Mouse (Mus musculus) left cerebral cortex, postnatal 25 days (tissue): Measurements from ENCODE around the gene Anapc5. TPM values are rescaled to one million over a fixed set of nuclear protein-coding genes. Genes with fewer than 3 reads are reported as not detected.

Experiments used
- DNase-seq, 2 experiments: peaks; one replicate each; pipeline ENCODE4 v3.0.0; 2022; ENCODE audit warnings: low spot score in 2 of 2, mixed read lengths in 1 of 2
- intact Hi-C: fragments of 180-260 bp; cut with DNase I; formaldehyde crosslinking; loops from one replicate; pipeline ENCODE4 v1.15.1; 2025
- total RNA-seq, 2 experiments: library from RNA; stranded (reverse); gene quantifications; 2 replicates each; pipeline ENCODE4 v1.2.3; 2021

Anapc5 gene
- 100 to 1,000 TPM; 221 to 225 TPM for total RNA-seq

DNA sequence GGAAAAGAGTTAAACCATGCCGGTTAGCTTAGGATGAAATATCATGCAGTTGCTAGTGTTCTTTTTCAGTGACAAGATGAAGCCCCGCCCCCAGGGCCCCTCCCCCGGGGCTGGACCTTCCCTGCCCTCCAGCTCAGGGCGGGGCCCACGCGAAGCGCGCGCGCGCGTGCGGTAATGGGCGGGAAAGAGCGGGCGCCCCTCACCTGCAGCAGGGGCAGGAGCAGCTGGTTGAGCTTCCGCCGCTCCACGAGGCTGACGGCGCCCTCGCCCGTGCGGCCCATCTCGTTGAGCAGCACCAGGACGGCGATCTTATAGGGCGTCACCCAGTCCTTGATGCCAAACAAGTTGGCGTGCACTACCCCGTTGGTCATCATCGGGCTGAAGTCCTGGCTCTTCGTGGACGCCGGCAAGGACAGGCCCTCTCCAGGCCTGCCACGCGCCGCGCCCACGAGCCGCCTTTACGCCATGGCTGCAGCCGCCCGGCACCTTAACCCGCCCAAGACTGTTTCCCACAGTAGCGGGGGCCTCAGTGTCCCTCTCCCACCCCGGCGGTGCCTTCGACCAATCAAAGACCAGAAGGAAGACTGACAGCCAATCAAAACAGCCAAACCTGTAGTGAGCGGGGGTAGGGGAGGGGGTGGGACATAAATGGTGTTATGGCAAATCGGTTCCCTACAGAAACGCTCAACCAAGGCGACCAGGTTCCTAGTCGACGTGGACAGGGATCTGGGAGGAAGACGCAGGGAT is at the start of gene Anapc5:
Anapc5 (minus strand) TSS at position 563 of the 747 bp plus-strand sequence.
- intact Hi-C loops, result loop anchor here (1.0 to 5.0 kb wide), 2 partner anchors 28 to 76 kb away; no protein-coding TSS in a partner anchor
- peak; percentile 88 to 98 for DNase-seq

DNA sequence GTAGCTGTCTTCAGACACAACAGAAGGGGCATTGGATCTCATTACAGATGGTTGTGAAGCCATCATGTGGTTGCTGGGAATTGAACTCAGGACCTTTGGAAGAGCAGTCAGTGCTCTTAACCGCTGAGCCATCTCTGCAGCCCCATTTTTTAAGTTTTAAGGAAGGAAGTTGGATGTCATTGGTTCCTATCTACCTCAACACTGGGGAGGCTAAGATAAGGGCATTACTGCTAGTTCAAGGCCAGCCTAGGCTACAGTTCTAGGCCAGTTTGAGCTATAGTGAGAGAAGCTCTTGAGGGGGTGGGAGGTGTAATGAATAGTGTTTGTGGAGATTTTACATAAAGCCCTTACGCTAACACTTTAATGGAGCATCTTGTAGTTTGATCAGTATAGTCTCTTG is 41.9 kb upstream of the Anapc5 start:
- intact Hi-C loops, result no loop called here
- DNase-seq, result no peak

DNA sequence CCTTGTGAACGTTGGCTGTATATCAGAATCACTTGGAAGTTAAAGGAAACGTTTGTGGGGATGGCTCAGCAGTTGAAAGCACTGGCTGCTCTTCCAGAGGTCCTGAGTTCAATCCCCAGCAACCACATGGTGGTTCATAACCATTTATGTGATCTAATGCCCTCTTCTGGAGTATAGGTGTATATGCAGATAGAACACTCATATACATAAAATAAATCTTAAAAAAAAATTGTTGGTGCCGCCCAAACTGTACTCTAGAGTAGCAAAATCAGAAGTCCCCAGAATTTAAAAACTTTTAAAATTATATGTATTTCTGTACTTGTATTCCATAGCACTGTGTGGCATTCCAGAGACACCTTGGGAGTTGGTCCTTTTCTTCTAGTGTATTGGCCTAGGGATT is 34.7 kb upstream of the Anapc5 start:
- DNase-seq, result no peak
- intact Hi-C loops, result no loop called here

DNA sequence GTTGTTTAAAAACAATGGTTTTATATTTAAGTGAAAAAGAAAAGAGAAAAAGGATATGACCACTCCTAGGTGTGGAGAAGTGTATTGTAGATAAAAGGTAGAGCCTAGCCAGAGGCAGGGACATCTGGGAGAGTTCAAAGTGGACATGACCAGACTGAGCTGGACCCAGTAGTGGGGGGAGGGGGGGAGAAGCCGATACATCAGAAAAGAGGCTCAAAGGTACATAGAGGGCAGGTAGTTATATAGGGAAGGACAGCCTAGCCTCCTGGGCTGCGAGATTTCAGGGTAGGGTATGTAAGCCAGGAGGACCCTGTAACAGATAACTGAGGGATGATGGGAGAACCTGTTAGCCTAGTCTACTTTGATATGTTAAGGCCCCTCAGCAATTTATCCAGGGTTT is 31.5 kb upstream of the Anapc5 start:
- intact Hi-C loops, result no loop called here
- DNase-seq, result no peak

DNA sequence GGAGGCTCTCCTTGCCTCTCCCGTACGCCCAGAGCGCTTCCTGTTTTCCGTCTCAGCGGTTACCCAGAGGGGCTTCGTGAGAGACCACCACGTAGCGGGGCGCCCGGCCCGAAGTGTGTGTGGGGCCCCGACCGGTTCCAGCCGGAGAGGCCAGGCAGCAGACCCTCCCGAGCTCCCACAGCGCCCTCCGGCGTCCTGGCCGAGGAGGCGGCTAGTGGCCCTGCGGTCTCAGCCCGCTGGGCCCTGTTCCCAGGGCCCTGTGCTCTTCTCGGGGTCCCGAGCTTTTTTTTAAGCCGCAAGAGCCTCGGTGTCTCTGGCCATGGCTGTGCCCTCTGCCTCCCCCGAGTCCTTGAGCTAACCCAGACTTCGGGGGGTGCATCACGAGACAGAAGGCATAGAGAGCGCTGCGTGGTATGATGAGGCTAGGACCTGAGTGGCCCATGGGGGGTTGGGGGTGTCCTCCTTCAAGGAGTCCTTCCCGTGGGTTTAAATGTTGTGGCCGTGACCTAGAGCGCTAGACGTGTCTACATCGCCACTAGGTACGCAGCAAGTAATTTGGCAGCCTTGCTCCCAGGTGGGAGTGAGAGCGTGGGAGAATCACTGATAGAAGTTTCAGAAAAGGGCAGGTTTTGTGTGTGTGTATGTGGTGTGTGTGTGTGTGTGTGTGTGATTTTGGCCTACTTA is 29.3 kb upstream of the Anapc5 start:
- DNase-seq, result peak; percentile 22 to 39
- intact Hi-C loops, result no loop called here

DNA sequence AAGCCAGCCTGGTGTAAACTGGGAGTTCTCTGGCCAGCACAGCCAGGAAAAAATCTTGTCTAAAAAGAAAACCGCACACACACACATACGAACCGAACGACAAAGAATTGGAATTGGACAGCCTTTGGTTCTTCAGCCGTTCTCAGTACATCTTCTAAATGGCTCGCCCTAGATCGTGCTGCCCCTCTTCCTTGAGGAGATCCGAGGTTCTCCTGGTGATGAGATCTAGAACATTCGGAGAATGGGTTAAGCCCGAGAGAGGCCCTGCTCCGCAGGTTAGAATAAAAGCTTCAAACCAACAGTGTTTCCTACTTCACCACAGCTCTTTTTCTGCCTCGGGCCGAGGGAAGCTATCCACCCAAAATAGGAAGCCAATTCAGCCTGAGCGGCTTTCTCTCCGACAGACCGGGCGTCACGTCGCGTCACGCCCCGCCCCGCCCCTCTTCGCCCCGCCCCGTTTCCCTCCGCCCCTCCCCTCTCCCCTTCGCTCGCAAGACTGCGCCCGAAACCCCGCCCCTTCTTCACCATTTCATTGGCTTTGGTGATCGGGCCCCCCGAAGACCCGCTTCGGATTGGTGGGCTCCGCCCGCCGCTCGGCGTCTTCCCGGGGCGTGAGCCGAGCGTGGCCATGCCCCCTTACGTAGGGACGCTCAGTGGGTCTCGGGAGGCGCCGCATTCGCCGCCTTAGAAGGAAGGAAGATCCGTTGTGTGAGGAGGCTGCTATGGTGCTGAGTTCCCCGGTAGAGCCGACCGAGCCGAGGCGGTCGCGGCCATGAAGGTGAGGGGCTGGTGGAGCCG is 28.6 kb upstream of the Anapc5 start, which contains the start of gene Rnf34:
Rnf34 (plus strand) TSS at position 528 of the 798 bp plus-strand sequence.
- intact Hi-C loops, result loop anchor here (1.0 kb wide), 1 partner anchor 28 kb away; the partner anchor contains the start of gene Anapc5
- DNase-seq, result peak; percentile 97 to 99

DNA sequence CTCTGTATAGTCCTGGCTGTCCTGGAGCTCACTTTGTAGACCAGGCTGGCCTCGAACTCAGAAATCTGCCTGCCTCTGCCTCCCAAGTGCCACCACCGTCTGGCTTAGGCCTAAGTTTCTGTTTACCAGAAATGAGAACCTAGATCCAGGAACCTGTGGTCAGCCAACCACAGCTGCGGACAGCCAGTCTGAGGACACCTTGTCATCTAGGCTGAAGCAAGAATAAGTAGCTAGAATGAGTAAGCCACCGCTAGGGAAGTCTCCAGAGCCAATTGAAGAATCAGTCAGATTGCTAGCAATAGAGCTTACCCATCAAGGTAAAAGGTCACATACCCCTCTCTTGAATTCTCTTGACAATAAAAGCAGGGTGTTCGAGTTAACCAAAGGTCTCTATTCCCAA is 22.7 kb upstream of the Anapc5 start:
- intact Hi-C loops, result no loop called here

DNA sequence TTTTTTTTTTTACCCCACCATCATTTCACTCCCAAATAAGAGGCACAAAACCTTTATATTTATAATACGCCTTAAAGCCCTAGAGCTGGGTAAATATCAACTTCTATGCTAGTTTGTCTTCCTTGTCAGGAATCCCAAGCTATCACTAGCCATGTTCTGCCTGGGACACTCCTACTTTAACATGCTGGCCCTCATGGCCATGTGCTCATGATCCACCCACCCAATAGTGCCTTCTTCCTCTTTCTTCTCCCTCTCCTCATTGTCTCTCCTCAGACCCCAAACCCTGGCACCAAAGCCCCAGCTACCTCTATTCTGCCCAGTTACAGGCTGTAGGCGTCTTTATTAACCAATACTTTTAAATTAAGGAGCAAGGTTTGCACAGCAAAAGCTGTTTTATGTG is 20.0 kb upstream of the Anapc5 start:
- intact Hi-C loops, result no loop called here

More for the DNA sequence above, 22.7 kb upstream of the Anapc5 start:
- DNase-seq, result no peak

DNA sequence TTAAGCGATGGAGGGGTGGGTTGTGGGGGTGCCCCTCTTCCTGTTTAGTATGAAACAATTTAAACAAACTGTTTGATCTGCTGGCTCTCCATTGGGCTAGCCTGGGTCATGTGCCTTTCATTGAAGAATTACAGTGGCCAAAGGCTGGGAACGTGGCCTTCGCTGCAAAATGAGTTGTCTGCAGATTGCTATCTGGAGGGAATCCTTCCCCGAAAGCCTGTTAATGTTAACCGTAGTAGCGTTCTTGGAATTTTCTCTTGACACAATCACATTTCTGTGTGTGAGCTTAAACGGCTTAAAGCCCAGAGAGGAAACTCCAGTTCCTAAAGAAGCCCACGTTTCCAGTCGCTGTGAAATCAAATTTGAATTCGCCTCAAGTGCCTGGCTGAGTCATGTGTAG is 11.9 kb upstream of the Anapc5 start:
- intact Hi-C loops, result no loop called here
- peak in 1 of 2 experiments; percentile 61 for DNase-seq

More for the DNA sequence above, 20.0 kb upstream of the Anapc5 start:
- DNase-seq, result no peak

DNA sequence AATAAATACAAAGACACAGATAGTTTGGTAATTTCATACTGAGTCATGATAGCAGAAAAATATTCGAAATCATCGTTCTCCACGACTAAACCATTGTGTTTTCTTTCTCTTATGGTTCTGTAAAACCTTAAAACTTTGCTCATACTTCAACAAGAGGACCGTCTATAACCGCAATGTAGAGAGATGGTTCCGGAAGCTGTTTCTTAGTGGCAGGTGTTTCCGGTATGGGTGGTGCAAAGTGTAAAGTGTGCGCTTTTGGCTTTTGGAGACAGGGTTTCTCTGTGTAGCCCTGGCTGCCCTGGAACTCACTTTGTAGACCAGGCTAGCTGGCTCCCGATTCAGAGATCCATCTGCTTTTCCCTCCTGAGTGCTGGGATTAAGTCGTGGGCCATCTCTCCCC is 11.4 kb upstream of the Anapc5 start:
- intact Hi-C loops, result no loop called here
- DNase-seq, result no peak

DNA sequence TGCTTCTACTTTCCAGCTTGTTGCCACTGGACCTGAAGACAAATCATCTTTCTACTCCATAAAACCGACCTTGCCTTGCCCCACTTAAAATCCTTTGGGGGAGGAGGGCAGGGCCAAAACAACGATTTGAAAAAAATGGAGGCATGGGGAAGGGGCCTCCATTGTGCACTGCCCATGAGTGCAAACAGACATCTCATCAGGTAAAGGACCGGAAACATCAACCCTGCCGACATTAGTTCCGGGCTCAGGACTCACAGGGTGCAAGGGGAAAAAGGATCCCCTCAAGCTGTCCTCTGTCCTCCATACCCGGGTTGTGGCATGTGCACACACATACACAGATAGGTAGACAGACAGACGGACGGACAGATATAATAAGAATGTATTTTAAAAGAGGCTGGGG is 4.0 kb upstream of the Anapc5 start:
- intact Hi-C loops, result no loop called here
- DNase-seq, result no peak

DNA sequence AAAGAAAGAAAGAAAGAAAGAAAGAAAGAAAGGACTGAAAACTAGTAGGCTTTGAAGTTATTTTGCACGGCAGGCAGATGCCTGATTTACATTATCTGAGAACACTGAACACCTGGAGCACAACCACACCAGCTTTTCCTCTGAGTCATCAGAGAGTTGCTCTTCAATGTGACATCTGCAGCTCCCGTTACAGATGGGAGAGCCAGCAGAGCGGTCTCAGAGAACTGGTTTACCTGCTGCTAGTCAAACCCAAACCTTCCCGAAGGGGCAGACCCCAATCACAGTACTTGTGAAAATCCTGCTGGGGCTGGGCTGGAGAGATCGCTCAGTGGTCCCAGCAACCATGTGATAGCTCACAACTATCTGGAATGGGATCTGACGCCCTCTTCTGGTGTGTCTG is 3.3 kb upstream of the Anapc5 start:
- intact Hi-C loops, result loop anchor here (5.0 kb wide), 1 partner anchor 73 kb away; no protein-coding TSS in a partner anchor

DNA sequence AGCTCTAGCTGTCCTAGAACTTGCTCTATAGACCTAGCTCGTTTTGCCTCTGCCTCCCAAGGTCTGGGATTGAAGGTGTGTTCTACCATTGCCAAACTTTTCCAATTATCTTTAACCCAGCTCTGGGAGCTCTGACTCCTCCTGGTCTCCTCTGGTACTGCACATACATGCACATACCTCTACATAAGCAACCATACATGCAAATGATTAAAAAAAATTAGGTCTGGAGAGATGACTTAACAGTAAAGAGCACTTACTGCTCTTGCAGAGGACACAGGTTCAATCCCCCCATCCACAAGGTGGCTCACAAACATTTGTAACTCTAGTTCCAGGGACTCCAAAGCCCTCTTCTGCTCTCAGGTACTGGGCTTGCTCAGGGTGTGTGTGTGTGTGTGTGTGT is 2.8 kb upstream of the Anapc5 start:
- intact Hi-C loops, result loop anchor here (5.0 kb wide), 1 partner anchor 73 kb away; no protein-coding TSS in a partner anchor
- DNase-seq, result no peak

More for the DNA sequence above, 3.3 kb upstream of the Anapc5 start:
- no peak for DNase-seq

DNA sequence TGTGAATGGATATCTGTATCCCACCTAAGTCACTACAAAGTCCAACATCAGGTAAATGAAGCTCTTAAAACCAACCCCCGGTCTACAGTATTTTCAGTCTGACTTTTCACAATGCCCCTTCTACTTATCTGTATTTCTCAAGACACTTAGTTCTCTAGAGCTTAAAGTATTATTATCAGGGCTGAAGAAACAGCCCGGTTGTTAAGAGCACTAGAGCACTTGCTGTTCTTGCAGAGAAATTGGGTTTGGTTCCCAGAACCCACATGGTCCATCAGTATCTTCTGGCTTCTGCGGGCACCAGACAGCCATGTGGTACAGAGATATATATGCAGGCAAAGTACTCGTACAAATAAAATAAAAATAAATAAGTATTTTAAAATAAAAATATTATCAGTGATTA is 1.3 kb upstream of the Anapc5 start:
- intact Hi-C loops, result loop anchor here (5.0 kb wide), 1 partner anchor 75 kb away; no protein-coding TSS in a partner anchor
- no peak for DNase-seq

DNA sequence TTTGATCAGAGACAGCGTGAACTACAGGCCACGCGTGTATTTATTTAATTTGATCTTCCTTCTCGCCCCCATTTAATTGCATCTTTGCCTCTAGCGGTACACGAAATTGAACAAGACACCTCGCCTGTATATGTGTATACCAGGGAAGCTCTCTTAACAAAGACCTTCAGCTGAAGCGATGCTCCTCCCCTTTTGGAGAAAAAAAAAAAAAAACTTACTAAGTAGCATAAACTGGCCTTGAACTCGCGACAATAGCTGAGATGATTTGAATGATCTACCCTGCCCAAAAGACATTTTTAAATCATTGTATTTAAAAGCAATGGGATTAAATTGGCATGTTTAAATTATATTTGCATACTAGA is 366 bp upstream of the Anapc5 start:
- intact Hi-C loops, result loop anchor here (1.0 to 5.0 kb wide), 2 partner anchors 28 to 76 kb away; no protein-coding TSS in a partner anchor
- no peak for DNase-seq

DNA sequence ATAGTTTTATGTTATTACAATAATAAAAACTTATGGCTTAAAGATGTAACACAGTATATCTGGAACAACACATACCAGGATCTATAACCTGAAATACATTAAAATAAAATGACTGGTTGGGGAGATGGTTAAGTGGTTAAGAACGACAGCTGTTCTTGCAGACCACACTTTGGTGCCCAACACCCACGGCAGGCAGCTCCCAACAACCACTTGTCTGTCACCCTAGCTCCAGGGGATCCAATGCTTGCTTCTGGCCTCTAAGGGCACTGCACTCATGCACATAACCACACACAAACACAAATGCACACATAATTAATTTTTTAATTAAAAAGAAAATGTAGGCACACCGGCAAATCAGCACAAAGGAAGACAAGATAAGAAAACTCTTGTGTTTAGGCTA is 8.4 kb downstream of the Anapc5 start:
- intact Hi-C loops, result loop anchor here (5.0 kb wide), 1 partner anchor 70 kb away; no protein-coding TSS in a partner anchor
- DNase-seq, result no peak

DNA sequence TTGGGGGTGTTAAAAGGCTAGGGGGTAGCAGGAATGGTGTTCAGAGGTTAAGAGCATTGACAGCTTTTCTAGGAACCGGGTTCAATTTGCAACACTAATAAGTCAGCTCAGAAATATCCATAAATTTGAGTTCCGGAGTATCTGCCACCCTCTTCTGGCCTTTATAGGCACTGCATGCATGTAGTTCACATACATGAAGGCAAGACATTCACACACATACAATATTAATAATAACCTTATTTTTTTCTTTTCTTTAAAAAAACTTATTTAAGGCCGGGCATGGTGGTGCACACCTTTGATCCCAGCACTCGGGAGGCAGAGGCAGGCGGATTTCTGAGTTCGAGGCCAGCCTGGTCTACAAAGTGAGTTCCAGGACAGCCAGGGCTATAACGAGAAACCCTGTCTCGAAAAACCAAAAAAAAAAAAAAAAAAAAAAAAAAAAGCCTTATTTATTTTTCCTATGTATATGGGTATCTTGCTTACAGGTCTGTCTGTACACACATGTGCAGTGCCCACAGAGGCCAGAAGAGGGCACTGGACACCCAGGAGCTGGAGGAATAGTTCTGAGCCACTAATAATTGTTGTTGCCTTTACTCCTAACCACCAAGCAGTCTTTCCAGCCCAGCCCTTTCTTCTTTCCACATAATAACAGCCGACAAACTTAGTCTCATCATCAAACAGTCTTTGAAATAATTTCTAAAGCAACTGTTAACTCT is 9.6 kb downstream of the Anapc5 start:
- peak in 1 of 2 experiments; percentile 44 for DNase-seq
- intact Hi-C loops, result loop anchor here (5.0 kb wide), 1 partner anchor 71 kb away; no protein-coding TSS in a partner anchor

DNA sequence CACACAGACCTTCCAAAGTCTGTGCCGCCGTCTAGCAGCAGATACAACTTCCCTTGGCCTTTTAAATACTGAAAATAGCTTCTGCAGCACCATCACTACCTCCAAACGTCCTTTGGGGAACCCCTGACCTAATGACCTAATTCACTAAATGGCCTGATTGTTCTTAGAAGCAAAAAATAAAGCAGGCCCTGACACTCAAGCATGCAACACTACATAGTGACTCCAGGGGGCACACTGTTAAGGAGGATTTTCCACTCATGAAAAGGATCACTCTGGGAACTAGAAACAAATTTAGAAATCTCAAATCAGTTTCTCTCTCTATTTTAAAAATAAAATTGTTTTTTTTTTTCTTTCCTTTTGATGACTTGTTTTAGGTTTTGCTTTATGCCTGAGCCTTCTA is 15.6 kb downstream of the Anapc5 start:
- DNase-seq, result no peak
- intact Hi-C loops, result no loop called here

DNA sequence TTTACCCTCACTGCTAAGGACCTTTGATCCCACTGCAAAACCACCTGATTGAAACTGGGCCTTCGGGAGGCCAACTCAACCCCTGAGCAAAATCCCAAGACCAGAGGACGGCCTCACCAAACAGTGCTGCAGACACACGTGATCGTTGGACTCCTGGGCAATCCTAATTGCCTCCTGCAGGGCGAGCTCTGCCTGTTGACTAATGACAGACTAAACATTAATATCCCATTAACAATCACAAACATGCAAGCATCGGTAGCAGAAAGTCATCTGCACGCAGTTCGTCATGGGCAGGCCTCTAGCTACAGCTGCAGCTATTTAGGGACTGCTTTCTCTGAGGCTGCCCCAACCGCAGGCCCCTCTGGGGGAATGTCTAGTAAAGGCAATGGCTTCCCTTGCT is 18.4 kb downstream of the Anapc5 start:
- intact Hi-C loops, result no loop called here

More for the DNA sequence above, 18.4 kb downstream of the Anapc5 start:
- no peak for DNase-seq
